Mouse (Mus musculus) MEL (cell line): ENCODE data around the gene Gramd1b. TPM values are rescaled to one million over a fixed set of nuclear protein-coding genes. Genes with fewer than 3 reads are reported as not detected.

ENCODE experiments used
- DNase-seq: peaks from one replicate; pipeline ENCODE4 v3.0.0; 2011; ENCODE audit warnings: low read depth, low spot score
- H3K27ac ChIP-seq: 2 replicates; pipeline ENCODE4 v1.5.1; 2012; ENCODE audit warnings: low read depth, mild to moderate bottlenecking, control low read depth, low read length, moderate library complexity; ENCODE audit not compliant: control insufficient read depth
- H3K27me3 ChIP-seq, 2 experiments: fragments of 150-350 bp in 1 of 2; sonication (generic) in 1 of 2; 2 replicates each; pipeline ENCODE4 v1.6.1; 2012; ENCODE audit warnings: low read length in 2 of 2, mild to moderate bottlenecking in 2 of 2, improper control_type of control experiment in 1 of 2, moderate library complexity in 1 of 2; ENCODE audit not compliant: insufficient read depth in 2 of 2, control insufficient read depth in 1 of 2
- H3K36me3 ChIP-seq, 2 experiments: 2 replicates each; pipeline ENCODE4 v1.6.1; 2012 to 2014; ENCODE audit warnings: low read length in 2 of 2, improper control_type of control experiment in 1 of 2, inconsistent platforms in 1 of 2, mild to moderate bottlenecking in 1 of 2; ENCODE audit not compliant: insufficient read depth in 2 of 2, control insufficient read depth in 1 of 2
- H3K4me1 ChIP-seq, 2 experiments: fragments of 150-350 bp in 1 of 2; sonication (generic) in 1 of 2; 2 replicates each; pipeline ENCODE4 v1.6.1; 2012; ENCODE audit warnings: low read length in 2 of 2, improper control_type of control experiment in 1 of 2, mild to moderate bottlenecking in 1 of 2; ENCODE audit not compliant: insufficient read depth in 2 of 2, control insufficient read depth in 1 of 2
- H3K4me3 ChIP-seq, 2 experiments: fragments of 150-350 bp in 1 of 2; sonication (generic) in 1 of 2; 2 replicates each; pipeline ENCODE4 v1.5.1; 2012; ENCODE audit warnings: low read depth in 2 of 2, low read length in 2 of 2, mild to moderate bottlenecking in 2 of 2, moderate library complexity in 2 of 2, control low read depth in 1 of 2, improper control_type of control experiment in 1 of 2; ENCODE audit not compliant: control insufficient read depth in 1 of 2, insufficient read depth in 1 of 2
- H3K79me2 ChIP-seq: 2 replicates; pipeline ENCODE4 v1.6.1; 2012; ENCODE audit warnings: mild to moderate bottlenecking, low read length, moderate library complexity; ENCODE audit not compliant: control insufficient read depth, poor library complexity, insufficient read depth
- H3K9ac ChIP-seq: 2 replicates; pipeline ENCODE4 v1.6.1; 2012; ENCODE audit warnings: low read depth, mild to moderate bottlenecking, control low read depth, low read length, moderate library complexity; ENCODE audit not compliant: control insufficient read depth, poor library complexity, severe bottlenecking
- H3K9me3 ChIP-seq: fragments of 150-350 bp; sonication (generic); replicated peaks from 2 replicates; pipeline ENCODE4 v1.6.1; 2012; ENCODE audit warnings: mild to moderate bottlenecking, low read length, improper control_type of control experiment, moderate library complexity; ENCODE audit not compliant: insufficient read depth
- CHD1 ChIP-seq: IDR thresholded peaks from 2 replicates; pipeline ENCODE4 v1.6.1; 2012; ENCODE audit warnings: low read depth, mild to moderate bottlenecking, inconsistent platforms, low read length, improper control_type of control experiment
- E2F4 ChIP-seq: IDR thresholded peaks from 2 replicates; pipeline ENCODE4 v1.6.1; 2011; ENCODE audit warnings: low read depth, low read length, improper control_type of control experiment, borderline replicate concordance
- ETS1 ChIP-seq: IDR thresholded peaks from 2 replicates; pipeline ENCODE4 v1.6.1; 2012; ENCODE audit warnings: low read depth, mild to moderate bottlenecking, inconsistent platforms, low read length, improper control_type of control experiment, moderate library complexity
- KAT2A ChIP-seq: conservative IDR thresholded peaks from 2 replicates; pipeline ENCODE4 v1.6.1; 2012; ENCODE audit warnings: low read depth, low read length, improper control_type of control experiment, inconsistent platforms
- MAFK ChIP-seq: IDR thresholded peaks from 2 replicates; pipeline ENCODE4 v1.6.1; 2011; ENCODE audit warnings: low read depth, mild to moderate bottlenecking, low read length, improper control_type of control experiment, borderline replicate concordance
- MXI1 ChIP-seq: IDR thresholded peaks from 2 replicates; pipeline ENCODE4 v1.6.1; 2011; ENCODE audit warnings: mild to moderate bottlenecking, low read depth, low read length, improper control_type of control experiment
- POLR2AphosphoS2 ChIP-seq: IDR thresholded peaks from 2 replicates; pipeline ENCODE4 v1.6.1; 2011; ENCODE audit warnings: low read length, improper control_type of control experiment
- SIN3A ChIP-seq: IDR thresholded peaks from 2 replicates; pipeline ENCODE4 v1.6.1; 2012; ENCODE audit warnings: low read length, improper control_type of control experiment, inconsistent platforms
- TAL1 ChIP-seq: IDR thresholded peaks from 2 replicates; pipeline ENCODE4 v1.6.1; 2012; ENCODE audit warnings: mild to moderate bottlenecking, inconsistent platforms, low read length, moderate library complexity, mixed read lengths
- TCF12 ChIP-seq: IDR thresholded peaks from 2 replicates; pipeline ENCODE4 v1.6.1; 2014; ENCODE audit warnings: low read depth, mild to moderate bottlenecking, inconsistent platforms, low read length, improper control_type of control experiment, moderate library complexity
- UBTF ChIP-seq: IDR thresholded peaks from 2 replicates; pipeline ENCODE4 v1.6.1; 2012; ENCODE audit warnings: low read depth, mild to moderate bottlenecking, inconsistent platforms, low read length, improper control_type of control experiment, moderate library complexity, borderline replicate concordance; ENCODE audit not compliant: insufficient read depth
- USF1 ChIP-seq: IDR thresholded peaks from 2 replicates; pipeline ENCODE4 v1.6.1; 2014; ENCODE audit warnings: low read depth, mild to moderate bottlenecking, inconsistent platforms, low read length, improper control_type of control experiment, moderate library complexity
- ZKSCAN1 ChIP-seq: IDR thresholded peaks from 2 replicates; pipeline ENCODE4 v1.6.1; 2012; ENCODE audit warnings: low read depth, mild to moderate bottlenecking, inconsistent platforms, low read length, improper control_type of control experiment, moderate library complexity
- polyA plus RNA-seq, 2 experiments: library from polyadenylated mRNA; stranded (reverse) in 1 of 2; unstranded in 1 of 2; fragments of >175 nt in 1 of 2; fragments of >200 nt in 1 of 2; gene quantifications; 2 replicates each; pipeline versions ENCODE4 v1.2.1 to v1.2.4; 2012; ENCODE audit warnings: low replicate concordance in 2 of 2, low read depth in 1 of 2; ENCODE audit not compliant: insufficient read length in 2 of 2, insufficient read depth in 1 of 2, missing spikeins in 1 of 2
- total RNA-seq: library from RNA; depleted of rRNA; stranded (reverse); fragments of 300-350 nt; gene quantifications from 2 replicates; pipeline ENCODE4 v1.2.3, GENCODE M21; 2012

Gramd1b gene
- total and polyA plus RNA-seq, 3 experiments, result not detected

DNA sequence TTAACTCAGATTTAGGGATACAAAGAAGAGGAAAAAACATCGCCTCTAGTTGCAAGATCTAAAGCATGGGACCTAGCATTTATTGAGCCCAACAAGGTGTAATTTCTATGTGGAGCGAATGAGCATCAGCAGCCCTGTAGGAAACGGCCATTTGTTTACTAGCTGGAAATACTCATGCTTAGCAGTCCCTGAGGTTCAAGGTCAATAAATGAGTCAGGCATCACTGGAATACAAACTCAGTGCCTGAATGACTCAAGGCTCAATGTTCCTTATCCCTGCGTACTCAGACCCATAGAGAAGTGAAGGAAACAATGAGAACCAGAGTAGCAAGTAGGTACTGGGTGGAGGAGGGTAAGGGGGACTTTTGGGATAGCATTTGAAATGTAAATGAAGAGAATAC, 25.2 kb upstream of the Gramd1b start:
- Histone ChIP-seq H3K79me2 (no peaks in the 10 kb centered on the region), H3K4me3 (no peak overlapping the region), H3K4me1 (no peaks in the 10 kb centered on the region), H3K36me3 (no peaks in the 10 kb centered on the region), H3K9me3 (no peaks in the 10 kb centered on the region), H3K27ac (no peak overlapping the region), H3K9ac (no peak overlapping the region), H3K27me3 (no peaks in the 10 kb centered on the region)
- TF ChIP-seq E2F4, result no peak
- TF ChIP-seq ETS1, result no peak
- no peak for TF ChIP-seq ZKSCAN1
- no peak for DNase-seq

DNA sequence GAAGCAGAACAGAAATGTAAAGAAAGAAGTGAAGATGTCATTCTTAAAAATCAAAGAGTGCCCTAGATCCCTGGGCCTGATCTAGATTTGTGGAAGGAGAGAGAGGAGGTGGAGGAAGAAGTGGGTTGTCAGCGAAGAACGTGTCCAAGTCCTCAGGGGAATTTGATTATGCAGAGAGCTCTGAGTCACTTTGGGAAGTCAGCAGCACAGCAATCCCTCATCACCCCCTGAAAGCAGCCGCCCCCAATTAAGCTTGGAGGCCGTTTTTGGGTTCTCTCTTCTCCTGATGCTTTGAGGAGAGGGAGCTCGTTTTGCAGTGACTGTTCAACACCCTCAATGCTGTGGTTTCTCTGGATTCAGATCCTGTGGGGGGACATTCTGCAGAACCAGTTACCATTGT, 24.1 kb upstream of the Gramd1b start:
- H3K4me3 ChIP-seq, result no peak overlapping the region
- no peaks in the 10 kb centered on the region for H3K9me3 ChIP-seq
- no peak for TF ChIP-seq POLR2AphosphoS2
- no peak for TF ChIP-seq CHD1
- no peak for TF ChIP-seq USF1
- no peak for TF ChIP-seq KAT2A
- no peaks in the 10 kb centered on the region for H3K79me2 ChIP-seq
- no peaks in the 10 kb centered on the region for H3K4me1 ChIP-seq
- H3K36me3 ChIP-seq, result no peaks in the 10 kb centered on the region
- H3K27me3 ChIP-seq, result no peaks in the 10 kb centered on the region
- no peak overlapping the region for H3K9ac ChIP-seq
- no peak for DNase-seq
- H3K27ac ChIP-seq, result no peak overlapping the region

DNA sequence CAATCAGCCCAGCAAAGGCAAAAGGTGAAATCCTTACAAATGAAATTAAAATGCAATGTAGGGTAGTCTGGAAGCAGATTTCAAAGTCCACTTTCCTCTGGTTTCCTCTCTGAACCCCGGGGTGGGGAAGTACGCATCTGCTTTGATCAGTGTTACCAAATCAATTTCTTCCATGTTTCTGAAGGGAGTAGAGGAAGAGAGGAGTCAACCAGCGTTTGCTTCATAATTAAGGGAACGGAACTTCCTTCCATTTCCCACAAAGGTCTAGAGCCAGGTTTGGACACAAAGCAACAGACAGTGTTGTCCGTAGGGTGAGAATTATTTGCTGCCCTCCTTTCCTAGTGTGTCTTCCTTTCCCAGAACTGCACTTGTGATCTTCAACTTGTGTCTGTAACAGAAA, 16.7 kb upstream of the Gramd1b start:
- Histone ChIP-seq H3K36me3 (no peaks in the 10 kb centered on the region), H3K27me3 (no peaks in the 10 kb centered on the region), H3K9ac (no peak overlapping the region), H3K9me3 (no peaks in the 10 kb centered on the region), H3K4me3 (no peak overlapping the region), H3K27ac (no peak overlapping the region), H3K4me1 (no peaks in the 10 kb centered on the region), H3K79me2 (no peaks in the 10 kb centered on the region)
- TF ChIP-seq MAFK (no peak), ETS1 (no peak), UBTF (no peak), SIN3A (no peak), TCF12 (no peak), USF1 (no peak), TAL1 (no peak), MXI1 (no peak)
- no peak for DNase-seq
